Mouse (Mus musculus): ENCODE measurements around the gene Pdzrn3. TPM values are rescaled to one million over a fixed set of nuclear protein-coding genes. Genes with fewer than 3 reads are reported as not detected.

Gene Pdzrn3
- polyA plus RNA-seq, 1 experiment from 2014 or later: 27.2 TPM

GRCm38 (mm10) chr6:101363904-101364303, 13.8 kb downstream of the Pdzrn3 start:
- WGBS: 87% methylated on average over 5 of the region's 5 CpGs
- no peak overlapping the region for H3K4me2 ChIP-seq (replicated peaks)
- H3K27ac ChIP-seq: no peak overlapping the region
- no peaks in the 10 kb centered on the region for H3K9me3 ChIP-seq (replicated peaks)
- no peaks in the 10 kb centered on the region for H3K36me3 ChIP-seq
- no peak overlapping the region for H3K4me3 ChIP-seq
- ATAC-seq (ENCODE audit: low FRiP score): no peak
- H3K9ac ChIP-seq: no peak overlapping the region
- H3K27me3 ChIP-seq: no peaks in the 10 kb centered on the region
- H3K4me1 ChIP-seq: peaks cover 25% of the 10 kb centered on the region

- WGBS: 80% methylated on average over 5 of the region's 5 CpGs
- ATAC-seq (ENCODE audit: low FRiP score): no peak
Measured at GRCm38 (mm10) chr6:101362728-101363127, 15.0 kb downstream of the Pdzrn3 start.

GRCm38 (mm10) chr6:101362268-101362667, 15.4 kb downstream of the Pdzrn3 start:
- Histone ChIP-seq H3K36me3 (no peaks in the 10 kb centered on the region), H3K27me3 (no peaks in the 10 kb centered on the region), H3K27ac (no peak overlapping the region), H3K9me3 (replicated peaks) (no peaks in the 10 kb centered on the region), H3K4me2 (replicated peaks) (no peak overlapping the region), H3K4me3 (no peak overlapping the region), H3K4me1 (peaks cover 20% of the 10 kb centered on the region), H3K9ac (no peak overlapping the region)
- no peak for ATAC-seq (ENCODE audit: low FRiP score)
- 53% methylated on average over 4 of the region's 4 CpGs for WGBS

More at GRCm38 (mm10) chr6:101362728-101363127, 15.0 kb downstream of the Pdzrn3 start:
- Histone ChIP-seq H3K27ac (no peak overlapping the region), H3K4me2 (replicated peaks) (no peak overlapping the region), H3K9ac (no peak overlapping the region), H3K4me1 (peaks cover 25% of the 10 kb centered on the region), H3K36me3 (no peaks in the 10 kb centered on the region), H3K4me3 (no peak overlapping the region), H3K9me3 (replicated peaks) (no peaks in the 10 kb centered on the region), H3K27me3 (no peaks in the 10 kb centered on the region)

GRCm38 (mm10) chr6:101360211-101360737, 17.4 kb downstream of the Pdzrn3 start:
- Histone ChIP-seq H3K36me3 (no peaks in the 10 kb centered on the region), H3K4me3 (no peak overlapping the region), H3K27ac (no peak overlapping the region), H3K27me3 (no peaks in the 10 kb centered on the region), H3K4me1 (peaks cover 18% of the 10 kb centered on the region), H3K9ac (no peak overlapping the region), H3K9me3 (replicated peaks) (no peaks in the 10 kb centered on the region), H3K4me2 (replicated peaks) (no peak overlapping the region)
- no peak for ATAC-seq (ENCODE audit: low FRiP score)
- WGBS: 71% methylated on average over 12 of the region's 12 CpGs

GRCm38 (mm10) chr6:101359646-101360045, 18.1 kb downstream of the Pdzrn3 start:
- Histone ChIP-seq H3K9ac (no peak overlapping the region), H3K9me3 (replicated peaks) (no peaks in the 10 kb centered on the region), H3K4me2 (replicated peaks) (no peak overlapping the region), H3K4me3 (no peak overlapping the region), H3K4me1 (peaks cover 22% of the 10 kb centered on the region), H3K27me3 (no peaks in the 10 kb centered on the region), H3K27ac (no peak overlapping the region), H3K36me3 (no peaks in the 10 kb centered on the region)
- 78% methylated on average over 4 of the region's 4 CpGs for whole genome bisulfite sequencing
- ATAC-seq (ENCODE audit: low FRiP score): no peak

- Histone ChIP-seq H3K27me3 (no peaks in the 10 kb centered on the region), H3K36me3 (no peaks in the 10 kb centered on the region), H3K4me1 (peaks cover 39% of the 10 kb centered on the region), H3K9ac (no peak overlapping the region), H3K4me3 (no peak overlapping the region), H3K4me2 (replicated peaks) (no peak overlapping the region), H3K9me3 (replicated peaks) (no peaks in the 10 kb centered on the region), H3K27ac (no peak overlapping the region)
- WGBS: 27% methylated on average over 1 of the region's 1 CpGs
- ATAC-seq (ENCODE audit: low FRiP score): no peak
Measured at GRCm38 (mm10) chr6:101354887-101355286, 22.8 kb downstream of the Pdzrn3 start.

GRCm38 (mm10) chr6:101354230-101354881, 23.3 kb downstream of the Pdzrn3 start:
- H3K27ac ChIP-seq: 0 out of 2 replicates have a peak overlapping the region, but pooled peaks have one; percentile 37
- no peaks in the 10 kb centered on the region for H3K36me3 ChIP-seq
- H3K4me1 ChIP-seq: peaks cover 36% of the 10 kb centered on the region
- no peak overlapping the region for H3K9ac ChIP-seq
- 55% methylated on average over 8 of the region's 8 CpGs for WGBS
- no peaks in the 10 kb centered on the region for H3K27me3 ChIP-seq
- ATAC-seq (ENCODE audit: low FRiP score): peak; percentile 43; the same call in 1 of the 2 replicates
- H3K4me2 ChIP-seq (replicated peaks): no peak overlapping the region
- H3K4me3 ChIP-seq: no peak overlapping the region
- no peaks in the 10 kb centered on the region for H3K9me3 ChIP-seq (replicated peaks)

GRCm38 (mm10) chr6:101353701-101354100, 24.0 kb downstream of the Pdzrn3 start:
- no peak overlapping the region for H3K9ac ChIP-seq
- no peaks in the 10 kb centered on the region for H3K36me3 ChIP-seq
- ATAC-seq (ENCODE audit: low FRiP score): no peak; the same call in 1 of the 2 replicates
- H3K27me3 ChIP-seq: no peaks in the 10 kb centered on the region
- WGBS: 47% methylated on average over 7 of the region's 7 CpGs
- H3K4me1 ChIP-seq: peaks cover 36% of the 10 kb centered on the region
- H3K27ac ChIP-seq: 0 out of 2 replicates have a peak overlapping the region, but pooled peaks have one; percentile 37
- H3K9me3 ChIP-seq (replicated peaks): no peaks in the 10 kb centered on the region
- no peak overlapping the region for H3K4me3 ChIP-seq
- H3K4me2 ChIP-seq (replicated peaks): no peak overlapping the region

- 71% methylated on average over 10 of the region's 10 CpGs for whole genome bisulfite sequencing
Measured at GRCm38 (mm10) chr6:101352626-101353025, 25.1 kb downstream of the Pdzrn3 start.

GRCm38 (mm10) chr6:101351100-101351499, 26.6 kb downstream of the Pdzrn3 start:
- ATAC-seq (ENCODE audit: low FRiP score): no peak
- Histone ChIP-seq H3K36me3 (no peaks in the 10 kb centered on the region), H3K9me3 (replicated peaks) (no peaks in the 10 kb centered on the region), H3K4me2 (replicated peaks) (no peak overlapping the region), H3K4me3 (no peak overlapping the region), H3K27me3 (no peaks in the 10 kb centered on the region), H3K4me1 (peaks cover 31% of the 10 kb centered on the region), H3K27ac (no peak overlapping the region), H3K9ac (no peak overlapping the region)
- WGBS: 77% methylated on average over 1 of the region's 1 CpGs

More at GRCm38 (mm10) chr6:101352626-101353025, 25.1 kb downstream of the Pdzrn3 start:
- ATAC-seq (ENCODE audit: low FRiP score): no peak
- Histone ChIP-seq H3K4me3 (no peak overlapping the region), H3K27ac (no peak overlapping the region), H3K4me2 (replicated peaks) (no peak overlapping the region), H3K27me3 (no peaks in the 10 kb centered on the region), H3K9ac (no peak overlapping the region), H3K4me1 (peaks cover 36% of the 10 kb centered on the region), H3K9me3 (replicated peaks) (no peaks in the 10 kb centered on the region), H3K36me3 (no peaks in the 10 kb centered on the region)

- Histone ChIP-seq H3K4me2 (replicated peaks) (no peak overlapping the region), H3K27me3 (no peaks in the 10 kb centered on the region), H3K36me3 (no peaks in the 10 kb centered on the region), H3K4me3 (no peak overlapping the region), H3K9me3 (replicated peaks) (no peaks in the 10 kb centered on the region), H3K9ac (no peak overlapping the region), H3K4me1 (peaks cover 31% of the 10 kb centered on the region), H3K27ac (no peak overlapping the region)
- WGBS: 36% methylated on average over 7 of the region's 7 CpGs
- ATAC-seq (ENCODE audit: low FRiP score): no peak
Measured at GRCm38 (mm10) chr6:101350414-101350973, 27.2 kb downstream of the Pdzrn3 start.

- 62% methylated on average over 5 of the region's 5 CpGs for WGBS
- Histone ChIP-seq H3K27me3 (no peaks in the 10 kb centered on the region), H3K27ac (no peak overlapping the region), H3K36me3 (no peaks in the 10 kb centered on the region), H3K9me3 (replicated peaks) (no peaks in the 10 kb centered on the region), H3K4me3 (no peak overlapping the region), H3K9ac (no peak overlapping the region), H3K4me1 (peaks cover 18% of the 10 kb centered on the region), H3K4me2 (replicated peaks) (no peak overlapping the region)
- no peak for ATAC-seq (ENCODE audit: low FRiP score)
Measured at GRCm38 (mm10) chr6:101348496-101348895, 29.2 kb downstream of the Pdzrn3 start.
